Mouse (Mus musculus): Measurements from ENCODE around the gene Hdac2. TPM values are rescaled to one million over a fixed set of nuclear protein-coding genes. Genes with fewer than 3 reads are reported as not detected.

The Hdac2 gene
- polyA plus RNA-seq (2011; ENCODE audit: insufficient read depth, insufficient read length, low read depth, missing spikeins) = 148 and 164 TPM in 2 replicates

GRCm38 (mm10) chr10:36974086-36974675 is at the start of gene Hdac2:
Hdac2 (plus strand) TSS chr10:36974544.
- peak within 1 kb of the TSS; percentile 92 for H3K9ac ChIP-seq (ENCODE audit: low read depth, poor library complexity, severe bottlenecking)

GRCm38 (mm10) chr10:36928212-36928611 is 46.1 kb upstream of the Hdac2 start:
- TF ChIP-seq EP300 (IDR thresholded peaks at IDR 0.05; ENCODE audit: insufficient read depth, low read depth, low read length) (no peak), POLR2A (IDR thresholded peaks at IDR 0.05; ENCODE audit: insufficient read depth, low read length) (no peak), CTCF (IDR thresholded peaks at IDR 0.05; ENCODE audit: low read depth, low read length) (no peak)
- no peaks in the 10 kb centered on the region for H3K4me1 ChIP-seq (ENCODE audit: control insufficient read depth, insufficient read depth, low read length)

More at GRCm38 (mm10) chr10:36974086-36974675, at the start of gene Hdac2:
- TF ChIP-seq EP300 (IDR thresholded peaks at IDR 0.05; ENCODE audit: insufficient read depth, low read depth, low read length) (0 out of 2 replicates have a peak, but pooled peaks have one; percentile 8), CTCF (IDR thresholded peaks at IDR 0.05; ENCODE audit: low read depth, low read length) (no peak)
- Histone ChIP-seq H3K36me3 (ENCODE audit: control insufficient read depth, insufficient read depth, low read length, poor library complexity, severe bottlenecking) (no peaks in the 10 kb centered on the region), H3K27me3 (ENCODE audit: control insufficient read depth, insufficient read depth, low read length, poor library complexity, severe bottlenecking) (peaks cover 11% of the 10 kb centered on the region), H3K27ac (ENCODE audit: insufficient read depth, low read length) (no peak within 1 kb of the TSS), H3K4me1 (ENCODE audit: control insufficient read depth, insufficient read depth, low read length) (no peaks in the 10 kb centered on the region), H3K9me3 (replicated peaks; ENCODE audit: control insufficient read depth, insufficient read depth, low read length, poor library complexity, severe bottlenecking) (peaks cover 8% of the 10 kb centered on the region), H3K4me3 (ENCODE audit: low read depth, low read length) (peak within 1 kb of the TSS; percentile 98)

GRCm38 (mm10) chr10:36935863-36936262 is 38.5 kb upstream of the Hdac2 start:
- Histone ChIP-seq H3K4me1 (ENCODE audit: control insufficient read depth, insufficient read depth, low read length) (peaks cover 6% of the 10 kb centered on the region), H3K4me3 (ENCODE audit: low read depth, low read length) (no peak overlapping the region), H3K27ac (ENCODE audit: insufficient read depth, low read length) (peak overlapping the region; percentile 69; the same call in 1 of the 2 replicates), H3K36me3 (ENCODE audit: control insufficient read depth, insufficient read depth, low read length, poor library complexity, severe bottlenecking) (no peaks in the 10 kb centered on the region), H3K9me3 (replicated peaks; ENCODE audit: control insufficient read depth, insufficient read depth, low read length, poor library complexity, severe bottlenecking) (peaks cover 3% of the 10 kb centered on the region), H3K9ac (ENCODE audit: low read depth, poor library complexity, severe bottlenecking) (no peak overlapping the region), H3K27me3 (ENCODE audit: control insufficient read depth, insufficient read depth, low read length, poor library complexity, severe bottlenecking) (no peaks in the 10 kb centered on the region)
- TF ChIP-seq POLR2A (IDR thresholded peaks at IDR 0.05; ENCODE audit: insufficient read depth, low read length) (no peak), CTCF (IDR thresholded peaks at IDR 0.05; ENCODE audit: low read depth, low read length) (no peak), EP300 (IDR thresholded peaks at IDR 0.05; ENCODE audit: insufficient read depth, low read depth, low read length) (no peak)

More at GRCm38 (mm10) chr10:36928212-36928611, 46.1 kb upstream of the Hdac2 start:
- Histone ChIP-seq H3K36me3 (ENCODE audit: control insufficient read depth, insufficient read depth, low read length, poor library complexity, severe bottlenecking) (no peaks in the 10 kb centered on the region), H3K27ac (ENCODE audit: insufficient read depth, low read length) (no peak overlapping the region), H3K4me3 (ENCODE audit: low read depth, low read length) (no peak overlapping the region), H3K9ac (ENCODE audit: low read depth, poor library complexity, severe bottlenecking) (no peak overlapping the region), H3K27me3 (ENCODE audit: control insufficient read depth, insufficient read depth, low read length, poor library complexity, severe bottlenecking) (no peaks in the 10 kb centered on the region), H3K9me3 (replicated peaks; ENCODE audit: control insufficient read depth, insufficient read depth, low read length, poor library complexity, severe bottlenecking) (peaks cover 3% of the 10 kb centered on the region)

GRCm38 (mm10) chr10:36936271-36936670 is 38.1 kb upstream of the Hdac2 start:
- H3K9me3 ChIP-seq (replicated peaks; ENCODE audit: control insufficient read depth, insufficient read depth, low read length, poor library complexity, severe bottlenecking) = peaks cover 3% of the 10 kb centered on the region
- H3K4me1 ChIP-seq (ENCODE audit: control insufficient read depth, insufficient read depth, low read length) = peaks cover 6% of the 10 kb centered on the region
- TF ChIP-seq EP300 (IDR thresholded peaks at IDR 0.05; ENCODE audit: insufficient read depth, low read depth, low read length) = no peak
- TF ChIP-seq POLR2A (IDR thresholded peaks at IDR 0.05; ENCODE audit: insufficient read depth, low read length) = no peak
- TF ChIP-seq CTCF (IDR thresholded peaks at IDR 0.05; ENCODE audit: low read depth, low read length) = no peak
- H3K4me3 ChIP-seq (ENCODE audit: low read depth, low read length) = no peak overlapping the region
- peak overlapping the region; percentile 26; the same call in 1 of the 2 replicates for H3K27ac ChIP-seq (ENCODE audit: insufficient read depth, low read length)
- no peaks in the 10 kb centered on the region for H3K27me3 ChIP-seq (ENCODE audit: control insufficient read depth, insufficient read depth, low read length, poor library complexity, severe bottlenecking)
- H3K9ac ChIP-seq (ENCODE audit: low read depth, poor library complexity, severe bottlenecking) = no peak overlapping the region
- no peaks in the 10 kb centered on the region for H3K36me3 ChIP-seq (ENCODE audit: control insufficient read depth, insufficient read depth, low read length, poor library complexity, severe bottlenecking)

GRCm38 (mm10) chr10:36951742-36952141 is 22.6 kb upstream of the Hdac2 start:
- H3K9ac ChIP-seq (ENCODE audit: low read depth, poor library complexity, severe bottlenecking) = no peak overlapping the region
- H3K36me3 ChIP-seq (ENCODE audit: control insufficient read depth, insufficient read depth, low read length, poor library complexity, severe bottlenecking) = no peaks in the 10 kb centered on the region
- H3K4me1 ChIP-seq (ENCODE audit: control insufficient read depth, insufficient read depth, low read length) = no peaks in the 10 kb centered on the region
- no peak overlapping the region for H3K27ac ChIP-seq (ENCODE audit: insufficient read depth, low read length)
- no peaks in the 10 kb centered on the region for H3K9me3 ChIP-seq (replicated peaks; ENCODE audit: control insufficient read depth, insufficient read depth, low read length, poor library complexity, severe bottlenecking)
- H3K4me3 ChIP-seq (ENCODE audit: low read depth, low read length) = no peak overlapping the region
- no peaks in the 10 kb centered on the region for H3K27me3 ChIP-seq (ENCODE audit: control insufficient read depth, insufficient read depth, low read length, poor library complexity, severe bottlenecking)
- TF ChIP-seq POLR2A (IDR thresholded peaks at IDR 0.05; ENCODE audit: insufficient read depth, low read length) (no peak), CTCF (IDR thresholded peaks at IDR 0.05; ENCODE audit: low read depth, low read length) (no peak), EP300 (IDR thresholded peaks at IDR 0.05; ENCODE audit: insufficient read depth, low read depth, low read length) (no peak)

- H3K9ac ChIP-seq (ENCODE audit: low read depth, poor library complexity, severe bottlenecking) = no peak overlapping the region
- no peaks in the 10 kb centered on the region for H3K9me3 ChIP-seq (replicated peaks; ENCODE audit: control insufficient read depth, insufficient read depth, low read length, poor library complexity, severe bottlenecking)
- no peaks in the 10 kb centered on the region for H3K4me1 ChIP-seq (ENCODE audit: control insufficient read depth, insufficient read depth, low read length)
- H3K36me3 ChIP-seq (ENCODE audit: control insufficient read depth, insufficient read depth, low read length, poor library complexity, severe bottlenecking) = no peaks in the 10 kb centered on the region
- no peak overlapping the region for H3K27ac ChIP-seq (ENCODE audit: insufficient read depth, low read length)
- no peak overlapping the region for H3K4me3 ChIP-seq (ENCODE audit: low read depth, low read length)
- TF ChIP-seq CTCF (IDR thresholded peaks at IDR 0.05; ENCODE audit: low read depth, low read length) = no peak
- no peaks in the 10 kb centered on the region for H3K27me3 ChIP-seq (ENCODE audit: control insufficient read depth, insufficient read depth, low read length, poor library complexity, severe bottlenecking)
Measured at GRCm38 (mm10) chr10:36952622-36953021, 21.7 kb upstream of the Hdac2 start.
